Comparison of ENCODE assay signal across 25 mouse cellular contexts in the genomic region with DNA sequence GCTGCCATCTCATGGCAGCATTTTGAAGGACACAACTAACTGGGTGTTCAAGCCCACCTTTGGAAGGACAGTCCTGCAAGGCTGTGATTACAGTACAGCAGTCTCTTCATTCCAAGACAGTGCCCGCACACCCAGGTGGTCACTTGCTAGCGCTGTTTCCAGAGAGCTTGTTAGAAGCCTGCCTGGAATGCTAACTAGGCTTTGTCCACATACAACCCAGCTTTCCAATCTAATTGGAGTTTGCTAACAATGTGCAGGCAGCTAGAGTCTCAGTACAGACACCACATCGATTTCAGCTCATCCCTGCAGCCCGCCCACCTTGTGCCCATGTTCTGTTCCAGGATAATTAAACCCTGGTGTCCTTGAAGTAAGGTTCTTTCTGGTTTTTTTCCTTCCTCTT.
DNase-seq lines count a peak whose midpoint lies in the region; ATAC-seq and TF ChIP-seq lines count a peak whose summit lies in the region.
"Had no signal": no experiment of that assay in that cellular context is flagged by ENCODE, and none has a peak within 500 bp of the region (broad histone marks: within the 10 kb centered on the region; RNA-seq: fewer than 3 reads in every experiment).

No protein-coding gene starts in this region.

- DNase-seq in frontal cortex, postnatal 14 days (ENCODE audit: low spot score in 2 of 2): no peak
- no peak for DNase-seq in midbrain, embryonic 11.5 days (ENCODE audit: low spot score, missing footprints)
- DNase-seq in brain, embryonic 14.5 days (ENCODE audit: low read depth): peak; percentile 64
- no peak for DNase-seq in spleen, postnatal 14 days (ENCODE audit: low spot score in 2 of 2)
- no peak for DNase-seq in testis, postnatal 10 days (ENCODE audit: low spot score)
- DNase-seq: adrenal gland, adult 8-10 months; adrenal gland, postnatal 25 days; B cell, adult 2 months; cerebellum, adult 18-20 months; cerebellum, adult 9-10 months; cerebellum, postnatal 14 days; gastrocnemius, adult 2 months; gastrocnemius, postnatal 14 days had no signal

- no peak for TF ChIP-seq POLR2A in brain, embryonic 14.5 days (IDR thresholded peaks at IDR 0.05; ENCODE audit: borderline replicate concordance, extremely low read depth, insufficient read depth, insufficient read length, poor library complexity, severe bottlenecking)

- no peaks in the 10 kb centered on the region for H3K27me3 ChIP-seq in midbrain, embryonic 12.5 days
- no peaks in the 10 kb centered on the region for H3K27me3 ChIP-seq in midbrain, embryonic 11.5 days (ENCODE audit: control insufficient read depth, insufficient read depth, low read length)
- H3K27me3 ChIP-seq in midbrain, embryonic 16.5 days (ENCODE audit: control insufficient read depth, insufficient read depth, low read depth, low read length): no peaks in the 10 kb centered on the region
- H3K27me3 ChIP-seq: CH12.LX; forebrain, embryonic 15.5 days; hindbrain, embryonic 13.5 days had no signal

- H3K27ac ChIP-seq in midbrain, embryonic 12.5 days (replicated peaks): no peak overlapping the region
- H3K27ac ChIP-seq in midbrain, embryonic 11.5 days (ENCODE audit: low read depth, low read length): no peak overlapping the region
- H3K27ac ChIP-seq in midbrain, embryonic 16.5 days (ENCODE audit: low read length): no peak overlapping the region
- H3K27ac ChIP-seq: forebrain, embryonic 10.5 days; forebrain, embryonic 15.5 days; gastrocnemius, adult 2 months; hindbrain, embryonic 13.5 days had no signal

- no peaks in the 10 kb centered on the region for H3K9me3 ChIP-seq in midbrain, embryonic 12.5 days
- H3K9me3 ChIP-seq in midbrain, embryonic 11.5 days (ENCODE audit: control insufficient read depth, low read length): no peaks in the 10 kb centered on the region
- no peaks in the 10 kb centered on the region for H3K9me3 ChIP-seq in midbrain, embryonic 16.5 days (replicated peaks; ENCODE audit: control insufficient read depth, low read length, poor library complexity, severe bottlenecking)
- H3K9me3 ChIP-seq: forebrain, embryonic 10.5 days; forebrain, embryonic 15.5 days; hindbrain, embryonic 13.5 days had no signal

- no peaks in the 10 kb centered on the region; the same call in 1 of the 2 replicates for H3K4me1 ChIP-seq in midbrain, embryonic 12.5 days
- H3K4me1 ChIP-seq in midbrain, embryonic 11.5 days (ENCODE audit: control insufficient read depth, insufficient read depth, low read length): no peaks in the 10 kb centered on the region
- H3K4me1 ChIP-seq in midbrain, embryonic 16.5 days (ENCODE audit: control insufficient read depth, insufficient read depth, low read length): peaks cover 11% of the 10 kb centered on the region

- H3K4me3 ChIP-seq in midbrain, embryonic 12.5 days: no peak overlapping the region
- H3K4me3 ChIP-seq in midbrain, embryonic 11.5 days (ENCODE audit: low read depth, low read length): no peak overlapping the region
- no peak overlapping the region for H3K4me3 ChIP-seq in midbrain, embryonic 16.5 days (ENCODE audit: low read depth, low read length)
- H3K4me3 ChIP-seq: forebrain, embryonic 10.5 days; forebrain, embryonic 15.5 days; gastrocnemius, adult 2 months; hindbrain, embryonic 13.5 days had no signal

- H3K9ac ChIP-seq in midbrain, embryonic 12.5 days (replicated peaks): no peak overlapping the region
- no peak overlapping the region for H3K9ac ChIP-seq in midbrain, embryonic 11.5 days (ENCODE audit: low read length)
- no peak overlapping the region for H3K9ac ChIP-seq in midbrain, embryonic 16.5 days (ENCODE audit: low read depth, low read length)
- H3K9ac ChIP-seq: forebrain, embryonic 15.5 days; hindbrain, embryonic 13.5 days had no signal

- no peak for TF ChIP-seq CTCF in brain, embryonic 14.5 days (IDR thresholded peaks at IDR 0.05; ENCODE audit: borderline replicate concordance, extremely low read depth, insufficient read depth, insufficient read length)

- 55% methylated on average over 4 of the region's 4 CpGs for WGBS in midbrain, embryonic 12.5 days
- 68% methylated on average over 4 of the region's 4 CpGs for WGBS in midbrain, embryonic 11.5 days
- 44% methylated on average over 4 of the region's 4 CpGs for WGBS in midbrain, embryonic 16.5 days

- H3K36me3 ChIP-seq in midbrain, embryonic 12.5 days: no peaks in the 10 kb centered on the region
- H3K36me3 ChIP-seq in midbrain, embryonic 11.5 days (ENCODE audit: control insufficient read depth, insufficient read depth, low read length): no peaks in the 10 kb centered on the region
- no peaks in the 10 kb centered on the region for H3K36me3 ChIP-seq in midbrain, embryonic 16.5 days (ENCODE audit: control insufficient read depth, insufficient read depth, low read length)
- H3K36me3 ChIP-seq: forebrain, embryonic 10.5 days; forebrain, embryonic 15.5 days; G1E; hindbrain, embryonic 13.5 days had no signal

- H3K4me2 ChIP-seq in midbrain, embryonic 12.5 days (replicated peaks): no peak overlapping the region
- H3K4me2 ChIP-seq in midbrain, embryonic 11.5 days: no peak overlapping the region
- H3K4me2 ChIP-seq in midbrain, embryonic 16.5 days (ENCODE audit: low read length): no peak overlapping the region
- H3K4me2 ChIP-seq: forebrain, embryonic 15.5 days; heart, embryonic 11.5 days; hindbrain, embryonic 13.5 days had no signal

- ATAC-seq in frontal cortex, adult (ENCODE audit: low TSS enrichment): peak; percentile 69
- ATAC-seq in midbrain, embryonic 12.5 days (ENCODE audit: low FRiP score, low read depth): peak; percentile 52
- no peak for ATAC-seq in midbrain, embryonic 11.5 days (ENCODE audit: low FRiP score)
- peak; percentile 57; the same call in 1 of the 2 replicates for ATAC-seq in midbrain, embryonic 16.5 days
- ATAC-seq: forebrain, embryonic 15.5 days; hindbrain, embryonic 16.5 days; inflammation-experienced regulatory T-cells, adult 6 months; intestine, embryonic 16.5 days had no signal
